Mouse (Mus musculus) ES-Bruce4 (cell line): ENCODE measurements around the gene Gpr132. TPM values are rescaled to one million over a fixed set of nuclear protein-coding genes. Genes with fewer than 3 reads are reported as not detected.
"Not testable (repeated sequence)": the region's sequence is repeated elsewhere in the genome, so short reads cannot be mapped to it uniquely, and the experiment has no call there.

ENCODE experiments used
- H3K27ac ChIP-seq: 2 replicates; pipeline ENCODE4 v1.5.1; 2012; ENCODE audit warnings: low read length, inconsistent platforms; ENCODE audit not compliant: insufficient read depth
- H3K27me3 ChIP-seq: 2 replicates; pipeline ENCODE4 v1.6.1; 2012; ENCODE audit warnings: mild to moderate bottlenecking, low read length, inconsistent platforms; ENCODE audit not compliant: control insufficient read depth, poor library complexity, insufficient read depth, severe bottlenecking
- H3K36me3 ChIP-seq: 2 replicates; pipeline ENCODE4 v1.6.1; 2012; ENCODE audit warnings: inconsistent platforms, mild to moderate bottlenecking, low read length, moderate library complexity; ENCODE audit not compliant: control insufficient read depth, poor library complexity, insufficient read depth, severe bottlenecking
- H3K4me1 ChIP-seq: one replicate; pipeline ENCODE4 v1.8.1; 2011; ENCODE audit warnings: low read length; ENCODE audit not compliant: control insufficient read depth, insufficient read depth
- H3K4me3 ChIP-seq: 2 replicates; pipeline ENCODE4 v1.5.1; 2011; ENCODE audit warnings: low read depth, mild to moderate bottlenecking, low read length
- H3K9ac ChIP-seq: 2 replicates; pipeline ENCODE4 v1.6.1; 2012; ENCODE audit warnings: low read depth, mild to moderate bottlenecking, inconsistent platforms; ENCODE audit not compliant: poor library complexity, severe bottlenecking
- H3K9me3 ChIP-seq: replicated peaks from 2 replicates; pipeline ENCODE4 v1.6.1; 2012; ENCODE audit warnings: mild to moderate bottlenecking, low read length, inconsistent platforms; ENCODE audit not compliant: control insufficient read depth, poor library complexity, insufficient read depth, severe bottlenecking
- CTCF ChIP-seq: IDR thresholded peaks from one replicate; pipeline ENCODE4 v1.8.1; 2011; ENCODE audit warnings: low read depth, low read length
- EP300 ChIP-seq: IDR thresholded peaks from 2 replicates; pipeline ENCODE4 v1.6.1; 2011; ENCODE audit warnings: low read depth, low read length; ENCODE audit not compliant: insufficient read depth
- POLR2A ChIP-seq: IDR thresholded peaks from one replicate; pipeline ENCODE4 v1.8.1; 2011; ENCODE audit warnings: low read length; ENCODE audit not compliant: insufficient read depth
- polyA plus RNA-seq: library from polyadenylated mRNA; stranded (reverse); fragments of >200 nt; gene quantifications from 2 replicates; pipeline ENCODE4 v1.2.4, GENCODE M21; 2011; ENCODE audit warnings: low read depth; ENCODE audit not compliant: missing spikeins, insufficient read depth, insufficient read length

The Gpr132 gene
- polyA plus RNA-seq, 1 experiment = 0.64 TPM

DNA sequence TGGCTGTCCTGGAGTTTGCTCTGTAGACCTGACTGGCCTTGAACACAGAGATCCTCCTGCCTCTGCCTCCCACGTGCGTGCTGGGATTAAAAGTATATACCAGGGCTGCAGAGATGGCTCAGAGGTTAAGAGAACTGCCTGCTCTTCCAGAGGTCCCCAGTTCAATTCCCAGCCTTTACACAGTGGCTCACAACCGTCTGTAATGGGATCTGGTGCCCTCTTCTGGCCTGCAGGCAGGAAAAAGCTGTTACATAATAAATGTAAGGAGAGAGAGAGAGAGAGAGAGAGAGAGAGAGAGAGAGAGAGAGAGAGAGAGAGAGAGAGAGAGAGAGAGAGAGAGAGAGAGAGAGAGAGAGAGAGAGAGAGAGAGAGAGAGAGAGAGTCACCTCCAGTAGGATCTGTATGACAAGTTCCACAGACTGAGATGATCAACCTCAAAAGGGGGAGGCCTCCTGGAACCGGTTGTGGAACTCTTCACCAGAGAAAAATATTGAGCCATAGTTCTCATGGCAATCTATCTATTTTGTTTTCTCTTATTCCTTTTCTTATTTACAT lies 26.6 kb downstream of the Gpr132 start:
- H3K36me3 ChIP-seq, H3K27ac ChIP-seq, H3K9ac ChIP-seq, H3K4me1 ChIP-seq, H3K9me3 ChIP-seq, H3K27me3 ChIP-seq, H3K4me3 ChIP-seq: not testable (repeated sequence)
- peak; percentile 26 for TF ChIP-seq CTCF

DNA sequence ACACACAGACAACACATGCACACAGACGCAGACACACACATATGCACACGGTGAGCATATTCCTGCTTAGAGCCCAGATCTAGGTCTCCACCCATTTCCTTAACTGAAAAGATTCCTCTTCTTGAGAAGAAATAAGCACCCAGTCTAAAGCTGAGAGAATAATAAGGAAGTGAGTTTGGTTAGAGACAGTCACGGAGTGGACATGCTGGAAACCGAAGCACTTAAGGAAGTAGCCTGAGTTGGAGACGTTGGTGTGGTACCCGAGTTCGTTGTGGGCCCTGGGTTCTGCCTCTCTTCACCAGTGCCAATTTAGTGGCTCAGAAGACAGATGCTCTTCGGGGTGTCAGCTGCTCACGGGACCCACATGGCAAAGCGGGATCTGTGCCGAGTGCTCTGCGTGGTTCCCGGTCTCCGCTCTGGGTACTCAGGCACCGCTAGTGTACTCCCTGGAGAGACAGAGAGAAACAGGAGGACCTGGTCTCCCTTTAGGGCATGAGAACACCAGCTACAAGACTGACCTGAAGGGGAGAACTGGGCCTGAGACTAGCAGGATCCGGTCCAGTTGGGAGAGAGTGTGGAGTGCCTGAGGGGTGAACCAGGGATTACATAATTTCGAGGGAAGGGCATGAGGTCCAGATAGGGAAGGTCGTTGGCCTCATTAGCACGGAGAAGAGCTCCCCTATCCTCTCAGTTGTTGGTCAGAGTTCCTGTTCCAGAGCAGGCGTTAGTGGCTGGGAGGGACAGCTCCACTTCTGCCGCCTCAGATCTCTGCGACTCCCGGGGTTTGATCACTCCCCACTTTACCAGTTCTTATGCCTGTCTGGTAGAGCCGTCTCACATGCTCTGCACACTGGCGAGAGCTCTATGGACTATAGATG lies 27.6 kb downstream of the Gpr132 start:
- 0 out of 2 replicates have a peak, but pooled peaks cover 2% of the 10 kb centered on the region for H3K9me3 ChIP-seq
- no peaks in the 10 kb centered on the region for H3K27me3 ChIP-seq
- no peak overlapping the region for H3K9ac ChIP-seq
- no peak overlapping the region for H3K4me3 ChIP-seq
- H3K4me1 ChIP-seq = no peaks in the 10 kb centered on the region
- TF ChIP-seq CTCF = no peak
- TF ChIP-seq EP300 = no peak
- no peak overlapping the region for H3K27ac ChIP-seq
- no peaks in the 10 kb centered on the region for H3K36me3 ChIP-seq

DNA sequence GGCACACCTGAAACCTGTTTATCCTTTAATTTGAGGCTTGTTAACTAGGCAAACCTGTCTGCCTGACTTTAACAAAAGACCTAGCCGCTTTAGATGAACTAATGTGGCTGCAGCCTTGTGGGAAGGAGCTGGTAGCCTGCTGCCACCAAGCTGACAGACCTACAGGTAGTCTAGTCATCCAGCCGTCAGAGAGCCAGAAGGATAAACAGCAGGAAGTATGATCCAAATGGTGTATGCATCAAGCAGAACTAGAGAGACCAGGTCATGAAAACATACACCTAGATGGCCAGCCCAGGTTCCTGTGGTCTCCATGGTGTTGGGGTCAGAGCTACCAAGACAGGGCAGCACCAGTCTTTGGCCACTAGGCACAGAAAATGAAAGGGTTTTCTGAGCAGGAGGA lies 33.0 kb downstream of the Gpr132 start:
- TF ChIP-seq CTCF = no peak
- no peak for TF ChIP-seq POLR2A
- no peak for TF ChIP-seq EP300
- Histone ChIP-seq H3K9ac (no peak overlapping the region), H3K4me3 (no peak overlapping the region), H3K9me3 (0 out of 2 replicates have a peak, but pooled peaks cover 2% of the 10 kb centered on the region), H3K4me1 (peaks cover 4% of the 10 kb centered on the region), H3K27me3 (no peaks in the 10 kb centered on the region), H3K27ac (no peak overlapping the region), H3K36me3 (peaks cover 3% of the 10 kb centered on the region)

DNA sequence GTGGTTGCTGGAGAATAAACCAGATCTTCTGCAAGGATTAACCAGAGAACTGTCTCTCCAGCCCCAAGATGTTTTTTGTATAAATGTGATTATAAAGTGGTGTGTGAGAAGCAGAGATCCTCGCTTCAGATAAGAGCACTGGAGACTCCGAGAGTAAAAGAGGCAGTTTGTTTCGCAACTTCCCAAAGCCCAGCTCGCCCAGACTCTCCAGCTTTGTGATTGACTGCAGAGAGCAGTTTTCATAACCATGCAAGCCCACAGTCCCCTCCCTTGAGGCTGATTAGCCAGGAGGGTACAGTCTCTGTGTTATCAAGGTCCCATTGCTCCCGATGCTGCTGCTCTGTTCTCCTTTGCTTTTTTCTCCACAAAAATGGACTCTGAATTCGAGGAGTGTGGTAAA lies 34.5 kb downstream of the Gpr132 start:
- H3K9me3 ChIP-seq = no peaks in the 10 kb centered on the region
- no peak for TF ChIP-seq POLR2A
- no peak for TF ChIP-seq CTCF
- no peak for TF ChIP-seq EP300
- no peaks in the 10 kb centered on the region for H3K27me3 ChIP-seq
- peaks cover 3% of the 10 kb centered on the region for H3K36me3 ChIP-seq
- no peak overlapping the region for H3K9ac ChIP-seq
- no peak overlapping the region for H3K4me3 ChIP-seq
- no peak overlapping the region for H3K27ac ChIP-seq
- peaks cover 4% of the 10 kb centered on the region for H3K4me1 ChIP-seq

DNA sequence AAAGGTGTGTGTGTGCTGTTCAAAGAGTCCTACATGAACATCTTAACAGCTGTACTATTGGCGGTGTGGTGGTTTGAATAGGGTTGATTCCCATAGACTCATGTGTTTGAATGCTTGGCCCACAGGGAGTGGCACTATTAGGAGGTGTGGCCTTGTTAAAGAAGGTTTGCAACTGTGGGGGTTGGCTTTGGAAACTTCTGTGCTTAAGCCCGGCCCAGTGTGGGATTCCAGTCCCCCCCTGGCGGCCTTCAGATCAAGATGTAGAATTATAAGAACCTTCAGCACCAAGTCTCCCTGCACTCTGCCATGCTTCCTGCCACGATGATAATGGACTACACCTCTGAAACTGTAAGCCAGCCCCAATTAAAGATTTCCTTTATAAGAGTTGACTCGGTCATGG lies 35.6 kb downstream of the Gpr132 start:
- H3K9ac ChIP-seq = no peak overlapping the region
- H3K36me3 ChIP-seq = peaks cover 11% of the 10 kb centered on the region
- no peaks in the 10 kb centered on the region for H3K27me3 ChIP-seq
- no peak overlapping the region for H3K27ac ChIP-seq
- H3K4me3 ChIP-seq = no peak overlapping the region
- no peak for TF ChIP-seq CTCF
- no peak for TF ChIP-seq EP300
- TF ChIP-seq POLR2A = no peak
- H3K4me1 ChIP-seq = peaks cover 7% of the 10 kb centered on the region
- no peaks in the 10 kb centered on the region for H3K9me3 ChIP-seq

DNA sequence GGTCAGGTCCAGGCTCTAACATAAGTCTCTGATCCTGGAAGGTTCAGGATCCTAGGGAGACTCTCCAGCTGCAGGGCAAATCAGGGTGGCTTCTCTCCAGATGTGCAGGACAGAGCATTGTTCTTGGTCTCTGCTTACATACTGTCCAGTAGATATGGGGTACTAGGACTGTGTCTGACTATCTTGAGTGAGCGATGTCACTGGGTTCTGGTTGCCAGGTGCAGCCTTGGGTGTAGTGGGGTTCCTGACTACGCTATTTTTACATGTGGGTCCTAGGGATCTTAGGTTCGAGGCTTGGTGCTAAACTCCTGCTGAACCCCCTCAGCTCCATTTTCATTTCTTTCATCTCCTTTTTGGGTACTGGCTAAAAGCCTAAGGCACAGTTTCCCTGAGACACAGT lies 37.5 kb downstream of the Gpr132 start:
- H3K9me3 ChIP-seq = no peaks in the 10 kb centered on the region
- TF ChIP-seq CTCF (no peak), POLR2A (no peak), EP300 (no peak)
- peak overlapping the region; percentile 5; the same call in 1 of the 2 replicates for H3K4me3 ChIP-seq
- peaks cover 27% of the 10 kb centered on the region for H3K36me3 ChIP-seq
- peak overlapping the region; percentile 79 for H3K9ac ChIP-seq
- no peaks in the 10 kb centered on the region for H3K27me3 ChIP-seq
- no peak overlapping the region for H3K27ac ChIP-seq
- H3K4me1 ChIP-seq = peaks cover 7% of the 10 kb centered on the region
